Mouse (Mus musculus) hindbrain, embryonic 14.5 days (tissue): ENCODE data around the gene Hlf. TPM values are rescaled to one million over a fixed set of nuclear protein-coding genes. Genes with fewer than 3 reads are reported as not detected.
A peak's percentile ranks its signal among the peaks of the same experiment; 100 is the strongest.

Experiments used
- ATAC-seq: fragments of 200-750 bp; cut with Nextera tagmentation; 2 replicates; pipeline ENCODE4 v1.8.0; 2017; ENCODE audit warnings: moderate number of reproducible peaks, mild to moderate bottlenecking, moderate TSS enrichment, moderate library complexity; ENCODE audit not compliant: low FRiP score
- DNase-seq: peaks from one replicate; pipeline ENCODE4 v3.0.0-alpha.2; 2015; ENCODE audit warnings: low spot score
- H3K27ac ChIP-seq: fragments of 300-500 bp; sonication (generic); 2 replicates; pipeline ENCODE4 v1.5.1; 2014; ENCODE audit warnings: mild to moderate bottlenecking, moderate library complexity
- H3K27me3 ChIP-seq: fragments of 300-500 bp; sonication (generic); 2 replicates; pipeline ENCODE4 v1.6.1; 2014; ENCODE audit warnings: mild to moderate bottlenecking, low read length, mixed read lengths; ENCODE audit not compliant: control insufficient read depth, insufficient read depth
- H3K36me3 ChIP-seq: fragments of 300-500 bp; sonication (generic); replicated peaks from 2 replicates; pipeline ENCODE4 v1.6.1; 2014; ENCODE audit not compliant: control insufficient read depth, insufficient read depth
- H3K4me1 ChIP-seq: fragments of 300-500 bp; sonication (generic); replicated peaks from 2 replicates; pipeline ENCODE4 v1.6.1; 2014; ENCODE audit warnings: antibody characterized with exemption, low read length, mixed read lengths; ENCODE audit not compliant: control insufficient read depth, insufficient read depth
- H3K4me2 ChIP-seq: fragments of 300-500 bp; sonication (generic); replicated peaks from 2 replicates; pipeline ENCODE4 v1.6.1; 2014; ENCODE audit warnings: mild to moderate bottlenecking, moderate library complexity
- H3K4me3 ChIP-seq: fragments of 300-500 bp; sonication (generic); replicated peaks from 2 replicates; pipeline ENCODE4 v1.5.1; 2014; ENCODE audit warnings: mild to moderate bottlenecking, low read length
- H3K9ac ChIP-seq: fragments of 300-500 bp; sonication (generic); 2 replicates; pipeline ENCODE4 v1.6.1; 2014
- H3K9me3 ChIP-seq: fragments of 300-500 bp; sonication (generic); 2 replicates; pipeline ENCODE4 v1.6.1; 2016; ENCODE audit warnings: low read length; ENCODE audit not compliant: control insufficient read depth
- WGBS: fragments of 180-500 bp; shearing (Covaris S2); extraction: QIAGEN DNeasy Blood & Tissue Kit; methylation state at CpG from one replicate; pipeline ENCODE4 v1.1.7; 2014; 5-methylcytosine and 5-hydroxymethylcytosine counted together
- polyA plus RNA-seq: library from polyadenylated mRNA; unstranded; fragments of >200 nt; fragmentation: Nextera tagmentation; extraction: Ambion mirVana; gene quantifications from 2 replicates; pipeline ENCODE4 v1.2.1, GENCODE M21; 2014

The Hlf gene
- polyA plus RNA-seq, 1 experiment from 2014 or later, result 3.6 TPM

GRCm38 (mm10) chr11:90330202-90330694 is 60.4 kb downstream of the Hlf start:
- Histone ChIP-seq H3K9ac (no peak overlapping the region), H3K27me3 (no peaks in the 10 kb centered on the region), H3K27ac (no peak overlapping the region), H3K4me1 (no peaks in the 10 kb centered on the region), H3K9me3 (no peaks in the 10 kb centered on the region), H3K4me2 (no peak overlapping the region), H3K4me3 (no peak overlapping the region), H3K36me3 (no peaks in the 10 kb centered on the region)
- no peak for DNase-seq
- WGBS, result 87% methylated on average over 9 of the region's 9 CpGs
- ATAC-seq, result no peak

GRCm38 (mm10) chr11:90326836-90327235 is 63.9 kb downstream of the Hlf start:
- ATAC-seq (no peak), DNase-seq (no peak)
- no peak overlapping the region for H3K9ac ChIP-seq
- no peak overlapping the region for H3K27ac ChIP-seq
- no peak overlapping the region for H3K4me3 ChIP-seq
- H3K9me3 ChIP-seq, result no peaks in the 10 kb centered on the region
- H3K27me3 ChIP-seq, result no peaks in the 10 kb centered on the region
- no peaks in the 10 kb centered on the region for H3K36me3 ChIP-seq
- no peaks in the 10 kb centered on the region for H3K4me1 ChIP-seq
- H3K4me2 ChIP-seq, result no peak overlapping the region
- WGBS, result 74% methylated on average over 1 of the region's 1 CpGs

GRCm38 (mm10) chr11:90326146-90326545 is 64.5 kb downstream of the Hlf start:
- DNase-seq (no peak), ATAC-seq (no peak)
- Histone ChIP-seq H3K4me1 (no peaks in the 10 kb centered on the region), H3K9me3 (no peaks in the 10 kb centered on the region), H3K36me3 (no peaks in the 10 kb centered on the region), H3K27ac (no peak overlapping the region), H3K27me3 (no peaks in the 10 kb centered on the region), H3K4me2 (no peak overlapping the region), H3K9ac (no peak overlapping the region), H3K4me3 (no peak overlapping the region)
- 96% methylated on average over 5 of the region's 5 CpGs for WGBS

GRCm38 (mm10) chr11:90324597-90324996 is 66.1 kb downstream of the Hlf start:
- H3K4me3 ChIP-seq, result no peak overlapping the region
- no peak overlapping the region for H3K27ac ChIP-seq
- WGBS, result 93% methylated on average over 3 of the region's 3 CpGs
- ATAC-seq (no peak), DNase-seq (no peak)
- no peak overlapping the region for H3K9ac ChIP-seq
- H3K36me3 ChIP-seq, result no peaks in the 10 kb centered on the region
- H3K27me3 ChIP-seq, result no peaks in the 10 kb centered on the region
- no peak overlapping the region for H3K4me2 ChIP-seq
- no peaks in the 10 kb centered on the region for H3K4me1 ChIP-seq
- no peaks in the 10 kb centered on the region for H3K9me3 ChIP-seq

- WGBS, result 75% methylated on average over 7 of the region's 7 CpGs
- Histone ChIP-seq H3K27ac (no peak overlapping the region), H3K4me2 (no peak overlapping the region), H3K9ac (no peak overlapping the region), H3K9me3 (no peaks in the 10 kb centered on the region), H3K4me3 (no peak overlapping the region), H3K36me3 (no peaks in the 10 kb centered on the region), H3K27me3 (no peaks in the 10 kb centered on the region), H3K4me1 (no peaks in the 10 kb centered on the region)
- no peak for ATAC-seq
- no peak for DNase-seq
Measured at GRCm38 (mm10) chr11:90320922-90321321, 69.8 kb downstream of the Hlf start.

- ATAC-seq (no peak), DNase-seq (peak; percentile 81)
- H3K9ac ChIP-seq, result no peak overlapping the region
- no peaks in the 10 kb centered on the region for H3K9me3 ChIP-seq
- no peak overlapping the region for H3K4me2 ChIP-seq
- no peaks in the 10 kb centered on the region for H3K4me1 ChIP-seq
- no peak overlapping the region for H3K27ac ChIP-seq
- no peaks in the 10 kb centered on the region for H3K36me3 ChIP-seq
- H3K27me3 ChIP-seq, result no peaks in the 10 kb centered on the region
- H3K4me3 ChIP-seq, result no peak overlapping the region
- 19% methylated on average over 4 of the region's 4 CpGs for WGBS
Measured at GRCm38 (mm10) chr11:90317482-90317881, 73.2 kb downstream of the Hlf start.

- Histone ChIP-seq H3K4me1 (no peaks in the 10 kb centered on the region), H3K27ac (no peak overlapping the region), H3K4me2 (no peak overlapping the region), H3K27me3 (no peaks in the 10 kb centered on the region), H3K9me3 (no peaks in the 10 kb centered on the region), H3K36me3 (no peaks in the 10 kb centered on the region), H3K4me3 (no peak overlapping the region), H3K9ac (no peak overlapping the region)
- ATAC-seq (no peak), DNase-seq (no peak)
- 84% methylated on average over 3 of the region's 3 CpGs for WGBS
Measured at GRCm38 (mm10) chr11:90314606-90315005, 76.1 kb downstream of the Hlf start.

GRCm38 (mm10) chr11:90306993-90307392 is 83.7 kb downstream of the Hlf start:
- H3K4me1 ChIP-seq, result no peaks in the 10 kb centered on the region
- no peaks in the 10 kb centered on the region for H3K27me3 ChIP-seq
- 52% methylated on average over 6 of the region's 6 CpGs for WGBS
- no peak overlapping the region for H3K4me2 ChIP-seq
- H3K36me3 ChIP-seq, result no peaks in the 10 kb centered on the region
- H3K4me3 ChIP-seq, result no peak overlapping the region
- H3K9ac ChIP-seq, result no peak overlapping the region
- ATAC-seq, result no peak
- H3K27ac ChIP-seq, result no peak overlapping the region
- H3K9me3 ChIP-seq, result no peaks in the 10 kb centered on the region
- DNase-seq, result peak; percentile 70

- H3K27ac ChIP-seq, result no peak overlapping the region
- no peak overlapping the region for H3K9ac ChIP-seq
- no peaks in the 10 kb centered on the region for H3K4me1 ChIP-seq
- no peaks in the 10 kb centered on the region for H3K9me3 ChIP-seq
- no peaks in the 10 kb centered on the region for H3K36me3 ChIP-seq
- no peak for DNase-seq
- no peak overlapping the region for H3K4me3 ChIP-seq
- 91% methylated on average over 5 of the region's 5 CpGs for WGBS
- H3K27me3 ChIP-seq, result no peaks in the 10 kb centered on the region
- H3K4me2 ChIP-seq, result no peak overlapping the region
- ATAC-seq, result no peak
Measured at GRCm38 (mm10) chr11:90306067-90306466, 84.6 kb downstream of the Hlf start.

- Histone ChIP-seq H3K4me2 (no peak overlapping the region), H3K27ac (no peak overlapping the region), H3K27me3 (no peaks in the 10 kb centered on the region), H3K36me3 (no peaks in the 10 kb centered on the region), H3K4me1 (no peaks in the 10 kb centered on the region), H3K9ac (no peak overlapping the region), H3K4me3 (no peak overlapping the region), H3K9me3 (no peaks in the 10 kb centered on the region)
- WGBS, result 93% methylated on average over 2 of the region's 2 CpGs
- ATAC-seq (no peak), DNase-seq (no peak)
Measured at GRCm38 (mm10) chr11:90294622-90295021, 96.1 kb downstream of the Hlf start.
